Mouse (Mus musculus) embryonic facial prominence, embryonic 10.5 days (tissue): ENCODE measurements at regions not wholly inside any gene's neighbourhood (a gene's known extent, or its start where the extent isn't known, plus 50 kb on each side); places are given as distances from the start of the nearest gene placed in this dataset.

Experiments
- DNase-seq: peaks from one replicate; pipeline ENCODE4 v3.0.0-alpha.2; 2017; ENCODE audit warnings: low spot score
- H3K27ac ChIP-seq: fragments of 300-500 bp; sonication (generic); replicated peaks from 2 replicates; pipeline ENCODE4 v1.5.1; 2016; ENCODE audit warnings: mild to moderate bottlenecking
- H3K27me3 ChIP-seq: fragments of 300-500 bp; sonication (generic); replicated peaks from 2 replicates; pipeline ENCODE4 v1.6.1; 2016; ENCODE audit warnings: low read depth, mild to moderate bottlenecking; ENCODE audit not compliant: poor library complexity, severe bottlenecking
- H3K36me3 ChIP-seq: fragments of 300-500 bp; sonication (generic); replicated peaks from 2 replicates; pipeline ENCODE4 v1.6.1; 2016; ENCODE audit warnings: mild to moderate bottlenecking, moderate library complexity
- H3K4me1 ChIP-seq: fragments of 300-500 bp; sonication (generic); 2 replicates; pipeline ENCODE4 v1.6.1; 2016
- H3K4me3 ChIP-seq: fragments of 300-500 bp; sonication (generic); 2 replicates; pipeline ENCODE4 v1.5.1; 2016; ENCODE audit warnings: mild to moderate bottlenecking, moderate library complexity
- H3K9me3 ChIP-seq: fragments of 300-500 bp; sonication (generic); 2 replicates; pipeline ENCODE4 v1.6.1; 2016; ENCODE audit warnings: mild to moderate bottlenecking
- WGBS: fragments of 180-500 bp; shearing (Covaris S2); methylation state at CpG from one replicate; pipeline ENCODE4 v1.1.7; 2016; 5-methylcytosine and 5-hydroxymethylcytosine counted together

GRCm38 (mm10) chr9:73258640-73259039 lies 145.4 kb downstream of the Rsl24d1 start:
- Histone ChIP-seq H3K27ac (no peak overlapping the region), H3K9me3 (no peaks in the 10 kb centered on the region), H3K4me3 (no peak overlapping the region), H3K36me3 (no peaks in the 10 kb centered on the region), H3K27me3 (no peaks in the 10 kb centered on the region), H3K4me1 (peaks cover 3% of the 10 kb centered on the region; the same call in 1 of the 2 replicates)
- 91% methylated on average over 8 of the region's 8 CpGs for WGBS
- DNase-seq, result no peak

DNA sequence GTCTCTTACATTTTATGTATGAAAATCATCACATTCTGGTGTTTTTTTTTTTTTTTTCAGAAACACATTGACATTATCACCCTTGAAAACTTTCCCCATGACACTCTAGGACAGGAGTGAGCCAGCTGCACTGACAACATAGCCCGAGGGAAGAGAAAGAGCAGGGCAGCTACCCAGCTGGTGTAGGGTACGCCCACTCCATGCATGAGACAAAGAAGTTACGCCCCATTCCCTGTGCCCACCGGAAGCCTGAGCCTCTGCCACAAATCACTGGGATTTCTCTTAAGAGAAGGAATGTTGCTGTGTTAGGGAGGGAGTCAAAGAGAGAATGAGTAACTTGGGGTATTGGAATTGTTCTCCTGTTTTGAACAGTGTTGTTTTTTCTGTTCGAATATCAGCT lies 149.5 kb downstream of the Rsl24d1 start:
- Histone ChIP-seq H3K4me3 (no peak overlapping the region), H3K9me3 (no peaks in the 10 kb centered on the region), H3K27me3 (no peaks in the 10 kb centered on the region), H3K27ac (no peak overlapping the region), H3K36me3 (no peaks in the 10 kb centered on the region), H3K4me1 (peaks cover 3% of the 10 kb centered on the region; the same call in 1 of the 2 replicates)
- peak; percentile 22 for DNase-seq
- WGBS, result 32% methylated on average over 5 of the region's 5 CpGs

GRCm38 (mm10) chr9:73270249-73270648 lies 157.0 kb downstream of the Rsl24d1 start:
- Histone ChIP-seq H3K27me3 (no peaks in the 10 kb centered on the region), H3K9me3 (no peaks in the 10 kb centered on the region), H3K4me3 (no peak overlapping the region), H3K27ac (no peak overlapping the region), H3K36me3 (no peaks in the 10 kb centered on the region), H3K4me1 (no peaks in the 10 kb centered on the region)
- 83% methylated on average over 5 of the region's 5 CpGs for WGBS
- no peak for DNase-seq

DNA sequence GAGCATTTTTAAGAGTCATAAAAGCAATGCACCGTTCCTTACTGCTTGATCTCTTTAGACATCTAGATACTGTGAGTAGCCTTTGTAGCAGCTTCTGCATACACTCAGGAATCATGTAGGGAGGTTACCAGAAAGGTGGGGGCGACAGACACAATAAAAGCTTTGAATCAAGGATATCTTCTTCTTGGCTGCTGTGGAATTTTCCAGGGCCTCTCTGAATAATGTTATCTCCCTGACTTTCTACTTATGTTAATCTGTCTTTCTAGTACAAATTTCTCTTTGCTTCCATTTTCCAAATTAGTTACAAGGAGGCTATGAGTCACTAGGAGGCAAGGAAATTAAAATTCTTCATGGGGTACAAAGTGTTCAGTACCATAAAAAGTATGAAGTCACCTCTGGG lies 159.4 kb downstream of the Rsl24d1 start:
- Histone ChIP-seq H3K9me3 (no peaks in the 10 kb centered on the region), H3K27me3 (no peaks in the 10 kb centered on the region), H3K4me3 (no peak overlapping the region), H3K4me1 (no peaks in the 10 kb centered on the region), H3K27ac (no peak overlapping the region), H3K36me3 (no peaks in the 10 kb centered on the region)
- no peak for DNase-seq
- WGBS, result 80% methylated on average over 2 of the region's 2 CpGs

DNA sequence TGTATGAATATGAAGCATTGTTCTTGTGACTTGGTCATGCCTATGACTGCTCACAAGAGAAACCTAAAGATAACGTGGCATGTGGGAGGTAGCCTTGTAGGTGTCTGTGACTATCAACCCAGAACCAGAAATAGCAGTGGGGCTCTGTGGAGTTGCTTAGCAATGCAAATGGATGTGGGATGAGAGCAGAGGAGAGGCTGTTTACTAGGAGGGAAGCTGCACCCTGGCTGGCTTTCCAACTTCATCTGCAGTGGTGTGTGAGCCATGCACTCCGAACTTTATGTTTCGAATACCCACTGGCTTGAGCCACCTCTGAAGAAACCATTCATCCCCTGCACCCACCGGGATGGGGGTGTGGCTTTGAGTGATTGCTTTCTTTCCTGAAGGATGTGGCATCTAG lies 160.5 kb downstream of the Rsl24d1 start:
- Histone ChIP-seq H3K4me1 (no peaks in the 10 kb centered on the region), H3K27me3 (no peaks in the 10 kb centered on the region), H3K36me3 (no peaks in the 10 kb centered on the region), H3K27ac (no peak overlapping the region), H3K4me3 (no peak overlapping the region), H3K9me3 (no peaks in the 10 kb centered on the region)
- 84% methylated on average over 4 of the region's 4 CpGs for WGBS
- DNase-seq, result no peak

DNA sequence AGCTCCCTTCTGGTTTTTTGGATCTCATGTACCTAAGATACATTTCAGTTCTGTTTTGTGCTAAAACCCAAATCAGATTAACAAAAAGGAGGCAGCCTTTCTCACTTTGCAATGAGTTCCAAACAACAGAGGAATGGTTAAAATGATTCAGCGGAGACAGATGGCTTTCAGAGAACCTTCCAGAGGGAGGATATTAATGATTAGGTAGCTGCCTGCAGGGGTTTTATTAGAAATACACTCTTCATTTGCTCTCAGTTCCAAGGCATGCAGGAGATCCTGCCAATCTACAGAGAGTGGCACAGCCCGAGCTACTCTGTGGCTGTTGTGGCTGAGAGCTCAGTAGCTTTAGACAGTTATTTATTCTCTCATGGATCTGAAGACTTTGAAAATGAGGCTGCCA lies 162.4 kb downstream of the Rsl24d1 start:
- Histone ChIP-seq H3K9me3 (no peaks in the 10 kb centered on the region), H3K27me3 (no peaks in the 10 kb centered on the region), H3K36me3 (no peaks in the 10 kb centered on the region), H3K4me3 (no peak overlapping the region), H3K27ac (no peak overlapping the region), H3K4me1 (no peaks in the 10 kb centered on the region)
- 78% methylated on average over 2 of the region's 2 CpGs for WGBS
- no peak for DNase-seq

DNA sequence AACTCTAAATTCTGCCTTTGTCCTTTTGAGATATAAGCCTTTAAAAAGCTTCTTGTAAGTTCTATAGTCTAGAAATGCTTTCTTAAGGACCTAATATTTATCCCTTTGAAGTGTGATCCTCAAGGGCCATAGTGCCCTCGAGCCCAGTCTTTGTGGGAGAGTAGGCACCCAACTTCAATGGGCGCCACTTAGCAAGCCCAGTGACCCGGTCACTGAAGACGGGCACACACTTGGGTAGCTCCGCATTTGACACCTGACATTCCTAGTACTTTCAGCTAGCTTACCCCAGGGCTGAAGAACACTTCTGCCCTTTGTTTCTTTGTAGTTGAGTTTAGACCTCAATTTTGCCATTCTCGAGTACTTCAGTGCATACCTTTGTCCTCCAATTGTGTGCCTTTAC lies 182.1 kb downstream of the Rsl24d1 start:
- 85% methylated on average over 6 of the region's 6 CpGs for WGBS

GRCm38 (mm10) chr9:73302156-73302918 lies 189.1 kb downstream of the Rsl24d1 start:
- H3K27ac ChIP-seq, result no peak overlapping the region
- no peaks in the 10 kb centered on the region for H3K4me1 ChIP-seq
- no peaks in the 10 kb centered on the region for H3K9me3 ChIP-seq
- DNase-seq, result peak; percentile 37
- no peaks in the 10 kb centered on the region for H3K27me3 ChIP-seq
- WGBS, result 89% methylated on average over 5 of the region's 5 CpGs
- no peak overlapping the region for H3K4me3 ChIP-seq
- H3K36me3 ChIP-seq, result no peaks in the 10 kb centered on the region

More for the DNA sequence above, 182.1 kb downstream of the Rsl24d1 start:
- H3K9me3 ChIP-seq, result no peaks in the 10 kb centered on the region
- DNase-seq, result no peak
- H3K4me1 ChIP-seq, result no peaks in the 10 kb centered on the region
- H3K27ac ChIP-seq, result no peak overlapping the region
- no peak overlapping the region for H3K4me3 ChIP-seq
- no peaks in the 10 kb centered on the region for H3K36me3 ChIP-seq
- no peaks in the 10 kb centered on the region for H3K27me3 ChIP-seq

GRCm38 (mm10) chr9:73317048-73317447 lies 203.8 kb downstream of the Rsl24d1 start:
- DNase-seq, result no peak
- Histone ChIP-seq H3K27me3 (no peaks in the 10 kb centered on the region), H3K27ac (no peak overlapping the region), H3K36me3 (no peaks in the 10 kb centered on the region), H3K4me3 (no peak overlapping the region), H3K4me1 (no peaks in the 10 kb centered on the region), H3K9me3 (no peaks in the 10 kb centered on the region)
- WGBS, result 81% methylated on average over 1 of the region's 1 CpGs

GRCm38 (mm10) chr9:73319704-73320307 lies 206.6 kb downstream of the Rsl24d1 start:
- DNase-seq, result no peak
- Histone ChIP-seq H3K27ac (no peak overlapping the region), H3K27me3 (no peaks in the 10 kb centered on the region), H3K4me1 (no peaks in the 10 kb centered on the region), H3K36me3 (no peaks in the 10 kb centered on the region), H3K9me3 (no peaks in the 10 kb centered on the region), H3K4me3 (no peak overlapping the region)
- WGBS, result 88% methylated on average over 2 of the region's 2 CpGs

DNA sequence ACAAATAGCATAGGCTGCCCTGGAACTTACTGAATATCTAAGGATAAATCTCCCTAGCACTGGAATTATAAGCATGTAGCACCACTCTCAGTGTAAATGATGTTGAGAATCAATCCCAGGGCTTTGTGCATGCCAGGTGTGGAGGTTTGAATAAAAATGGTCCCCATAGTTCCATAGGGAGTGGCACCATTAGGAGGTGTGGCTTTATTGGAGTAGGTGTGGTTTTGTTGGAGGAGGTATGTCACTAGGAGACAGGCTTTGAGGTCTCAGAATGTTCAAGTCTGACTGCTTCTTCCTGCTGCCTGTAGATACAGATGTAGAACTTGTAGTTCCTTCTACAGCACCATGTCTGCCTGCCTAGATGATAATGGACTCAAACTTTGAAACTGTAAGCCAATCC lies 217.8 kb downstream of the Rsl24d1 start:
- H3K36me3 ChIP-seq, result no peaks in the 10 kb centered on the region

GRCm38 (mm10) chr9:73336039-73336438 lies 222.8 kb downstream of the Rsl24d1 start:
- DNase-seq, result no peak
- H3K27me3 ChIP-seq, result no peaks in the 10 kb centered on the region
- peaks cover 3% of the 10 kb centered on the region; the same call in 1 of the 2 replicates for H3K9me3 ChIP-seq
- 90% methylated on average over 5 of the region's 5 CpGs for WGBS
- no peaks in the 10 kb centered on the region for H3K36me3 ChIP-seq
- H3K4me3 ChIP-seq, result no peak overlapping the region
- H3K27ac ChIP-seq, result no peak overlapping the region
- no peaks in the 10 kb centered on the region for H3K4me1 ChIP-seq

More for the DNA sequence above, 217.8 kb downstream of the Rsl24d1 start:
- DNase-seq, result no peak
- no peaks in the 10 kb centered on the region for H3K4me1 ChIP-seq
- H3K27ac ChIP-seq, result no peak overlapping the region
- H3K27me3 ChIP-seq, result no peaks in the 10 kb centered on the region
- no peaks in the 10 kb centered on the region for H3K9me3 ChIP-seq
- no peak overlapping the region for H3K4me3 ChIP-seq

GRCm38 (mm10) chr9:73337045-73337740 lies 224.0 kb downstream of the Rsl24d1 start:
- H3K36me3 ChIP-seq, result no peaks in the 10 kb centered on the region
- H3K9me3 ChIP-seq, result peaks cover 12% of the 10 kb centered on the region
- no peak overlapping the region for H3K4me3 ChIP-seq
- no peaks in the 10 kb centered on the region for H3K4me1 ChIP-seq
- no peak overlapping the region for H3K27ac ChIP-seq
- DNase-seq, result no peak
- no peaks in the 10 kb centered on the region for H3K27me3 ChIP-seq
- WGBS, result 68% methylated on average over 2 of the region's 2 CpGs
